ENCODE assay signal across 8 mouse cellular contexts in the genomic region with DNA sequence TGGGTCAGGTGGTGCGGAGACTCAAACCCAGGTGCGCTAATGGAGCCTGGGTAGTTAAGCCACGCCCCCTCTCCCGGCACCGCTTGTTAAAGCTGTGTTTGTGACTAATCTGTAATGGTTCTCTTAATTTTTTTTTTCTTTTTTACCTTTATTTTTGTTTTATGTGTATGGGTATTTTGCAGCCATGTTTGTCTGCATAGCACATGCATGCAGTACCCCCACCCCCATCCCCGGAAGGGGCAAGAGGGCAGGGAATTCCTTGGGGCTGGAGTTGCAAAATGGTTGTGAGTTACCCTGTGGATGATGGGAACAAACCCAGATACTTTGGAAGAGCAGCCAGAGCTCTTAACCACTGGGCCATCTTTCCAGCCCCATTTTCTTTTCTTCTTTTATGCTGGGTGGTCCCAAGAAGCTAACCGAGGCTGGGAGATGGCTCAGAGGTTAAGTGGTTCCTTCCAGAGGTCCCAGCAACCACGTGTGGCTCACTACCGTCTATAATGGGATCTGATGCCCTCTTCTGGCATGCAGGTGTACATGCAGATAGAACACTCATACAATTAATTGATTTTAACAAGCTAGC. TPM values are rescaled to one million over a fixed set of nuclear protein-coding genes. Genes with fewer than 3 reads are reported as not detected.
DNase-seq lines count a peak whose midpoint lies in the region; ATAC-seq and TF ChIP-seq lines count a peak whose summit lies in the region.

No protein-coding gene starts in this region.

- no peak for DNase-seq in gastrocnemius, adult 2 months
- DNase-seq in gastrocnemius, adult 18-20 months (ENCODE audit: low spot score) = no peak
- DNase-seq in thymus, postnatal 14 days = peak; percentile 27
- no peak for DNase-seq in thymus, adult 18-20 months
- DNase-seq in cerebellum, postnatal 4 days (ENCODE audit: low spot score in 2 of 2) = no peak
- DNase-seq in frontal cortex, adult 2 months (ENCODE audit: extremely low spot score in 1 of 2, low spot score in 1 of 2) = no peak

- H3K9ac ChIP-seq in intestine, postnatal 0 days (ENCODE audit: low read depth, low read length) = no peak overlapping the region
- no peak overlapping the region for H3K9ac ChIP-seq in stomach, embryonic 15.5 days

- H3K4me2 ChIP-seq in intestine, postnatal 0 days (replicated peaks; ENCODE audit: low read depth) = peak overlapping the region; percentile 45
- H3K4me2 ChIP-seq in stomach, embryonic 15.5 days = peak overlapping the region; percentile 19; the same call in 1 of the 2 replicates

- no peaks in the 10 kb centered on the region for H3K36me3 ChIP-seq in intestine, postnatal 0 days (ENCODE audit: control insufficient read depth, insufficient read depth)
- no peaks in the 10 kb centered on the region for H3K36me3 ChIP-seq in stomach, embryonic 15.5 days

- WGBS in intestine, postnatal 0 days = 6% methylated on average over 9 of the region's 9 CpGs
- WGBS in stomach, embryonic 15.5 days = 8% methylated on average over 9 of the region's 9 CpGs

- ATAC-seq in intestine, postnatal 0 days = peak; percentile 51
- ATAC-seq in stomach, embryonic 15.5 days (ENCODE audit: insufficient read depth, low FRiP score, low read depth) = no peak

- H3K27ac ChIP-seq in gastrocnemius, adult 2 months = no peak overlapping the region
- H3K27ac ChIP-seq in intestine, postnatal 0 days (ENCODE audit: low read depth, low read length) = no peak overlapping the region
- H3K27ac ChIP-seq in stomach, embryonic 15.5 days = no peak overlapping the region

- peak; percentile 51 for TF ChIP-seq CTCF in gastrocnemius, adult 2 months (IDR thresholded peaks at IDR 0.05)
- TF ChIP-seq CTCF in intestine, postnatal 0 days (IDR thresholded peaks at IDR 0.05; ENCODE audit: low read depth) = peak; percentile 73

- H3K4me3 ChIP-seq in gastrocnemius, adult 2 months = no peak overlapping the region
- no peak overlapping the region for H3K4me3 ChIP-seq in intestine, postnatal 0 days (ENCODE audit: low read depth, low read length)
- no peak overlapping the region for H3K4me3 ChIP-seq in stomach, embryonic 15.5 days (replicated peaks)

- intact Hi-C loops in gastrocnemius, adult 2 months (cut with DNase I) = no loop called here

- H3K4me1 ChIP-seq in intestine, postnatal 0 days (replicated peaks; ENCODE audit: control insufficient read depth, insufficient read depth, low read length) = no peaks in the 10 kb centered on the region
- no peaks in the 10 kb centered on the region for H3K4me1 ChIP-seq in stomach, embryonic 15.5 days

- H3K9me3 ChIP-seq in intestine, postnatal 0 days (ENCODE audit: control insufficient read depth) = no peaks in the 10 kb centered on the region
- no peaks in the 10 kb centered on the region for H3K9me3 ChIP-seq in stomach, embryonic 15.5 days

- no peaks in the 10 kb centered on the region for H3K27me3 ChIP-seq in intestine, postnatal 0 days (replicated peaks; ENCODE audit: control insufficient read depth, insufficient read depth, low read length)
- no peaks in the 10 kb centered on the region for H3K27me3 ChIP-seq in stomach, embryonic 15.5 days (replicated peaks)

RNA-seq across cellular contexts. Expression of gene Spats2, which starts 12.2 kb away (rescaled TPM):
- 1 to 10 TPM; 3.7 to 4.3 TPM for total RNA-seq in gastrocnemius, adult 2 months (2021)
- total RNA-seq in gastrocnemius, adult 18-20 months (2021) = 1 to 10 TPM; 3.8 to 4.6 TPM
- polyA plus RNA-seq in intestine, postnatal 0 days (2015; fragmentation: Nextera tagmentation; extraction: Ambion mirVana) = 14.3 and 16.0 TPM in 2 replicates
- 28.3 and 32.1 TPM in 2 replicates for polyA plus RNA-seq in stomach, embryonic 15.5 days (2015; fragmentation: Nextera tagmentation; extraction: Ambion mirVana)
- 36.9 and 39.7 TPM in 2 replicates for polyA plus RNA-seq in frontal cortex, adult 2 months (2012; rRNA removed)

RNA-seq across cellular contexts. Expression of gene Dnajc22, which starts 20.5 kb away (rescaled TPM):
- total RNA-seq in gastrocnemius, adult 2 months (2021) = not detected
- under 1 TPM in 1 of 2 experiments, not detected in 1; 0.19 TPM for total RNA-seq in gastrocnemius, adult 18-20 months (2021)
- polyA plus RNA-seq in intestine, postnatal 0 days (2015; fragmentation: Nextera tagmentation; extraction: Ambion mirVana) = 52.9 and 55.7 TPM in 2 replicates
- 18.6 and 23.0 TPM in 2 replicates for polyA plus RNA-seq in stomach, embryonic 15.5 days (2015; fragmentation: Nextera tagmentation; extraction: Ambion mirVana)
- 0.06 TPM in 1 of 2 replicates, not detected in the other for polyA plus RNA-seq in frontal cortex, adult 2 months (2012; rRNA removed)

RNA-seq across cellular contexts. Expression of gene C1ql4, which starts 25.9 kb away (rescaled TPM):
- total RNA-seq in gastrocnemius, adult 2 months (2021) = not detected
- not detected for total RNA-seq in gastrocnemius, adult 18-20 months (2021)
- 0.10 and 0.17 TPM in 2 replicates for polyA plus RNA-seq in intestine, postnatal 0 days (2015; fragmentation: Nextera tagmentation; extraction: Ambion mirVana)
- 0.09 TPM in 1 of 2 replicates, not detected in the other for polyA plus RNA-seq in stomach, embryonic 15.5 days (2015; fragmentation: Nextera tagmentation; extraction: Ambion mirVana)
- polyA plus RNA-seq in frontal cortex, adult 2 months (2012; rRNA removed) = not detected in 2 replicates

RNA-seq across cellular contexts. Expression of gene Troap, which starts 39.1 kb away (rescaled TPM):
- not detected for total RNA-seq in gastrocnemius, adult 2 months (2021)
- under 1 TPM in 1 of 2 experiments, not detected in 1; 0.21 TPM for total RNA-seq in gastrocnemius, adult 18-20 months (2021)
- 4.8 TPM in 2 replicates for polyA plus RNA-seq in intestine, postnatal 0 days (2015; fragmentation: Nextera tagmentation; extraction: Ambion mirVana)
- polyA plus RNA-seq in stomach, embryonic 15.5 days (2015; fragmentation: Nextera tagmentation; extraction: Ambion mirVana) = 24.6 and 29.2 TPM in 2 replicates
- polyA plus RNA-seq in frontal cortex, adult 2 months (2012; rRNA removed) = 0.62 and 1.3 TPM in 2 replicates

RNA-seq across cellular contexts. Expression of gene Prph, which starts 58.5 kb away (rescaled TPM):
- total RNA-seq in gastrocnemius, adult 2 months (2021) = 1 to 10 TPM in 1 of 2 experiments, under 1 TPM in 1; 0.31 to 1.2 TPM
- under 1 TPM; 0.43 to 0.88 TPM for total RNA-seq in gastrocnemius, adult 18-20 months (2021)
- 29.8 and 32.7 TPM in 2 replicates for polyA plus RNA-seq in intestine, postnatal 0 days (2015; fragmentation: Nextera tagmentation; extraction: Ambion mirVana)
- 33.5 and 38.7 TPM in 2 replicates for polyA plus RNA-seq in stomach, embryonic 15.5 days (2015; fragmentation: Nextera tagmentation; extraction: Ambion mirVana)
- 0.69 and 0.90 TPM in 2 replicates for polyA plus RNA-seq in frontal cortex, adult 2 months (2012; rRNA removed)

Comparison
In these comparisons a context has a peak if more than half of its experiments do, and no peak if none do; other contexts are left out.
1. RNA of gene Dnajc22, which starts 20.5 kb away (polyA plus RNA-seq): 52.9 to 55.7 TPM in intestine, postnatal 0 days and 18.6 to 23.0 TPM in stomach, embryonic 15.5 days; 0.06 TPM in frontal cortex, adult 2 months; every median in the first group is over 10 times any median in the second.